Mouse (Mus musculus) forelimb bud, embryonic 11.5 days (tissue): Measurements from ENCODE around the gene St3gal3.

ENCODE experiments used
- DNase-seq: peaks from one replicate; pipeline ENCODE4 v3.0.0-alpha.2; 2012; ENCODE audit warnings: low read depth, low spot score

Gene St3gal3

DNA sequence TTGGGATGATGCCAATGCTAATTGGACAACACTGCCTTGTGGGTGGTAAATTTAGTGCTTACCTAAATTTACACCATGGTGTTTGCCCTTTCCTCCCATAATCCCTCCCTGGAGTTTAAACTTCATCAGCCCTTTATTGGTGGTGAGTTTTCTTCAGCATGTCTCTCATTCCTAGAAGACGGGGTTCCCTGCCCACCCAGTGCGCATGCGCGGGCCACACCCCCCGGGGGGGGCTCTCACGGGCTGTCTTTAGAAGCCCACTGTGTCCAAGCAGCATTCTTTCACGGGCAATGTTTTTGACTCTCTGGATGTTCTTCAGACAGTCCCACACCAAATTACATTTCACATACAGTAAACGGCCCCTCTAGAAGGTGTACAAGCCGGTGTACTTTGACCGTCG lies 44.3 kb downstream of the St3gal3 start:
- no peak for DNase-seq

DNA sequence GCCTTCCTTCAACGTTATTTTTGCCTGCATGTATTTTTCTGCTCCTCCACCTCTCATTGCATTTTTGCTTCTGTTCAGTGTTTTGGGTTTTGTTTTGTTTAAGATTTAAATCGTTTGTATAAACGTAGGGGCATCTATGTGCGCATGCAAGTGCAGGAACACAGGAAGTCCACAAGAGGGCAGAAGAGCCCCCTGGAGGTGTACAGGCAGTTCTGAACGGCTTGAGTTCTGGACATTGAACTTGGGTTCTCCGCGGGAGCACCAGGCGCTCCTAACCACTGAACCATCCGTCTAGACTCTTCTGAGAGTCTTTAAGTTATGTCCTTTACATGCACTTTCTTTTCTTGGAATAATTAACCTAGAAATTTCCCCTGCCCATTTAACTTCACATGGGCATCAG lies 44.8 kb downstream of the St3gal3 start:
- peak; percentile 9 for DNase-seq

DNA sequence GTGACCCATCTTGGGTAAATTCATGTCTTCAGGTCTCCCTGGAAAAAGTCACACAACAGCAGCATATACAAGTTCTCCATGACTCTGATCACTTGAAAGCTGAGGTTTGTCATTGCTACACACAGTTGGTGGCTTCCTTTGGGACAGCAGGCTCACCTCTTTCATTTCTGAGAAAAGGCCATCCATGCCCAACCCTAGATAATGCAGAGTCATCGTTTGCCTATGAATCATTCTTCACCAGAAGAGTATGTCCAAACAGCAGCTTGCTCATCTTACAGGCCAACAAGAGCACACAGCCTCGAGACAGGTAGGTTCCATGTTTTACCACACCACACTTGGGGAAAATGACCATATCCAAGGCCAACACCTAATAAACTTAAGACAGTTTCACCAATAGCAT lies 45.9 kb downstream of the St3gal3 start:
- DNase-seq: no peak

DNA sequence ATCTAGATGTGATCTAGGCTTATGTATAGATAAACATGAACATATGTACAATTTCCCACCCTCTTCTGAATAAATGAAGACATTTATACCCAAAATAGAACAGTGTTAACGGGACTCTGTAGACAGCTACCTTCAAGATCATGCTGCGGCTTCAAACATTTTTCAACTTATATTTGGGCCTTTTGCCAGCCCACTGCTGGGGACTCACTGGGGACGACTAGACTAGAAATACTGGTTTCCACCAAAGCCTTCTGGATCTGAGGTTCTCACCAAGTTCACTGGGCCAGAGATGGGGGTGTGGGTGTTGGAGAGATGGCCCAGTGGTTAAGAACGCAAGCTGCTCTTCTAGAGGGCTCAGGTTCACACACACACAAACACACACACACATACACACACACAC lies 49.7 kb downstream of the St3gal3 start:
- DNase-seq: no peak

DNA sequence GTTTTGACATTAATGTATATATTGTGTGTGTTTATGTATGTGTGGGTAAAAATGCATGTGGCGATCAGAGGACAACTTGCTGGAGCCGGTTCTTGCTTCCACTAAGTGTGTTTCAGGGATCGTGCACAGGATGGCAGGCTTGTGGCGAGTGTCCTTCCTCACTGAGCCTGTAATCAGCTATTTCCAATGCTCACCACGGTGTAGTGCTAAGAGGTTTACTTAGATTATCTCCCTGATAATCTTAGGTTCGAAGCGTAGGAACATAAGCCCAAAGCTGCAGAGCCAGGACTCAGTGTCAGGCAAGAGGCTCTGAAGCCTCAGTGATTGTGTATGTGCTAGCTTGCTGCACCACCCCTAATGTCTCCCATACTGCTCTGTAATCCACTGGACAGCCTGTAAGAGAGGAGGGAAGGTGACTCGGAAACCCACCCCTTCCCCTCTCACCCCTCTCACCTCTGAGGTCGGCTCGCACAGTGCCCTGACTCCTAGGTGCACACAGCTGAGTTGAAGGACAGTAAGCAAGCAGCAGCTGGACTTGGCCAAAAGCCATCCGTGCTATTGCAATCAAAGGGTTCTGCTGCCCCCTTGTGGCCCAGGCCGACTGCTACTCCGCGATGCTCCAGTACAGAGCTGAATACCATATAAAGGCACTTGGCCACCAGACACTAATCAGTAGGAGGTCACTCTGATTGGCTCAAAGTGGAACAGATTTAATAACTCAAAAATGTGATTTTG lies 51.3 kb downstream of the St3gal3 start:
- DNase-seq: peak; percentile 91

DNA sequence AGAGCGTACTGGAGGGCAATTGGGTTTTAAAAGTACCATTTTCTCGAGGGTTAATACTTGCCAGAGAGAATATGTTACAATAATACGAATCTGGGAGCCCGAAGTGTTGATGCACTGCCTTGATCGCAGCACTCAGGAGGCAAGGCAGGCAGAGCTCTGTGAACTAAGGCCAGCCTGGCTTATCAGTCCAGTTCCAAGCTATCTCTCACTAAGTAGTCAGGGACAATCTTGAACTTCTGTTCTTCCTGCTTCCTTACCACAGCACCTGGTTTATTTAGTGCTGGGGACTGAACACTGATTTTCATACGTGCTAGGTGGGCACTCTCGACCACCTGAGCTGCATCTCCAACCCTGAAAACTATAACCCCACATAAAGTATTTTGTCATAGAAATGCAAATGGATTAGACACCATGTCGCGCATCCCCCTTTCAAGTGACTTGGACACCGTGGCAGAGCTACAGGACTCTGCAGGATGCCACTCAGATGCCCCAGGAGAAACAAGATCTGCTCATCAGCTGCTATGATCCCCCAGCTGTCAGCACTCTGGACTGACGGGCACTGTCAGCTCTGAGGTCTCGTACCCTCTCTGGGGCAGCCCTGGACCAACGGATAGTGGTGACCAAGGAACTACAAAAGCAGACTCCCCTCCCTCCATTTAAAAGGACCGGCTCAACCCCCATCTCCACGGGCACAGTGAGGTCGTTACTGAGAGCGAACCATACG lies 52.9 kb downstream of the St3gal3 start:
- DNase-seq: no peak

DNA sequence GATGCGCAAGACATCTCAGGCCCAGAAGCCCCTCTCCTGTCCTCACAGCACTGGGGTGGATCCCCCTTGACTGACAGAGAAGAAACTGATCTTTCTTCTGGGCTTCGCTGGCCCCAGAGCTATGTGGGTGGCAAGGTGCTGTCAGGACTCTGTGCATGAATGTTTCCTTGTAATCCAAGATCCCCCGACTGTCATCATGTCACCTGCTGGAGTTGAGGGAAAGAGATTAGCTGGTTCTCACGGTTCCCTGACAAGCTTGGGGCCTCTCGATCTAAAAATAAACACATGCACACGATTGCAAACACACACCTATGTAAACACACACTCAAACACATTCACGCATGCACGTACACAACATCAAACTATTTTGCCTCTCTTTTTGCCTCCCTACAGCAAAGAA lies 54.2 kb downstream of the St3gal3 start:
- no peak for DNase-seq

DNA sequence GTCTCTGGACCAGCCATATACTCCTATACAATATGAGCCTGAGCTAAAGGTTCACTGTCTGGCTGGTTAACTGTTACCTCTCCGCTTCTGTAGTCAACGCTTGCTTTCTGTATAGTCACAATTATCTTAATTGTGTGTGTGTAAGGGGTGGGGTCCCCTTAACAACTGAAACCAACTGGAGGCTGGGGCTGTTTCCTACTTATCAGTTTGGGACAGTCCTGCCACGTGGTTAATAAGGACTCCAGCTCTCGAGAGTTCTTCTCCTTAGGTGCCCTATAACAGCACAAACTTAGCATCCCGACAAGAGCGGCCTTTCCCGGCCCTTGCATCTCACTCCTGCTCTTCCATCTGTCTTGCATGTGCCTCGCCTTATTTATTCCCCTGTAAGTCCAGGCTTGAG lies 55.5 kb downstream of the St3gal3 start:
- no peak for DNase-seq

DNA sequence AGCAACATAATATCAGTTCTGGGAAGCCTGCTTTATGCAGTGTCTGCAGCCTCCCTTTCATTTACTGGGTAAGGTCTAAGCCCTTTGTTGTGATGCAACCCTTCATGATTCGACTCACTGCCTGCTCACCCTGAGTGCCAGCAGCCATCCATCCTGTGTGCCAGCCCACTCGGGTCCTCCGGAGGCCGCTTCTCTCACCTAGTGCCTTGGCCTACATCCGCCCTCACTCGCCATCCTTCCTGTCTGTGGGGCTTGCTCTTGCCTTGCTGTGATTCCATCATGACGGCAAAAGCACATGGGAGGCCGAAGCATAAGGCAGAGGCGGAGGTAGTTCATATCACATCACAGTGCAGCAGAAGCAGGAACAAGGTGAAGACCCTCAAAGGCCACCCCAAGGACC lies 56.1 kb downstream of the St3gal3 start:
- DNase-seq: no peak

DNA sequence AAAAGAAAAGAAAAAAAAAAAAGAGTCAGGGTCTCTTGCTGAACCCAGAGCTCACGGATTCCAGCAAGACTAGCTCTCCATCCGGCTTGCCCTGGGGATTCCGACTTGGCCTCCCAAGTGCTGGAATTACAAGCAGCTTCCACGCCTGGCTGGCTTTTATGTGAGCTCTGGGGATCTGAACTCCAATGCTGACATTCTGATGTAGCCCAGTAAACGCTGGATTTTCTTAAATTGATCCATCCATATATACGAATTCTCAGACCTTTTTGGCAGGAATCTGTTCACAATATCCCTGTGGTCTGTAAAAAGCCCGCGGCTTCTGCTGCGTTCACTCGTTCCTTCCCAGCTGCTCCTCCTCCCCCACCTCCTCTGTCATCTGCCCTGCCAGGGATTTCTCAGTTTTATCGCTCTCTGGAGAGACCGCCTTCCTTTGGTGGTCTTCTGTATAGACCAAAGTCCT lies 57.4 kb downstream of the St3gal3 start:
- DNase-seq: peak; percentile 44

DNA sequence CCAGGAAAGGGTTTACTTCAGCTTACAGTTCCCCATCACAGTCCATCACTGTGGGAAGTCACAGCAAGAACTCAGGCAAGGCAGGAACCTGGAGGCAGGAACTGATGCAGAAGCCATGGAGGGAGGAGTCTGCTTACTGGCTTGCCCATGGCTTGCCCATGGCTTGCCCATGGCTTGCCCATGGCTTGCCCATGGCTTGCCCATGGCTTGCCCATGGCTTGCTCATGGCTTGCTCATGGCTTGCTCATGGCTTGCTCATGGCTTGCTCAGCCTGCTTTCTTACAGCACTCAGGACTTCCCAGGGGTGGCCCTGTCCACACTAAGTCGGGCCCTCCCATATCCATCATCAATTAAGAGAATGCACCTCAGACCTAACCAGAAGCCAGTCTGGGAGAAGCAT lies 58.1 kb downstream of the St3gal3 start:
- no peak for DNase-seq

DNA sequence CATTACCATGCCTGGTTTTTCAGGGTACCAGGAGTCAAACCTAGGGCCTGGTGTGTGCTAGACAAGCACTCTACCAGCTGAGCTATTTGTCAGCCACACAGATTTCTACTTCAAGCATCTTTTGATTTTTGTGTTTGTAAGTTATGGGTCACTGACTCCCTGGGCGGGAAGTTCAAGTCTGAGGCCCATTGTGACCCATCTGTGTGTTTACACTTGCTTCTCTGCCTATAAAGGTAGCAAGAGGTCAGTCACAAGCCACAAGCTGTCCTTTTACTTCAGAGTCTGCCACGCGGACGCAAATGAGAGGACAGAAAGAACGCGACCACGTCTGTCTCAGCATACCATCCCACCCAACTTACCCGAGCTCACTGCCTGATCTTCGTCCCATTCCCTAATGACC lies 59.4 kb downstream of the St3gal3 start:
- DNase-seq: no peak

DNA sequence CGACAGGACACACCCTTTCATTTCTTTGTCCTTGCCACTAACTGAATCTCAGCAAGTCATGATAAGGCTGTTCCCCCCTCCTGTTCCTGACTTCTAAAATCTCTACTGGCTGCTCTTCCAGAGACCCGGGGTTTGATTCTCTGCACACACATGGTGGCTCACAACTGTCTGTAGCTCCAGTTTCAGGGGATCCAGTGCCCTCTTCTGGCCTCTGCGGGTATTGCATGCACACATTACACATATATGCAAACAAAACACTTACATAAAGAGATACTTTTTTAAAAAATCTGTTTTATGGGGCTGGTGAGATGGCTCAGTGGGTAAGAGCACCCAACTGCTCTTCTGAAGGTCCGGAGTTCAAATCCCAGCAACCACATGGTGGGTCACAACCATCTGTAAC lies 60.5 kb downstream of the St3gal3 start:
- no peak for DNase-seq

DNA sequence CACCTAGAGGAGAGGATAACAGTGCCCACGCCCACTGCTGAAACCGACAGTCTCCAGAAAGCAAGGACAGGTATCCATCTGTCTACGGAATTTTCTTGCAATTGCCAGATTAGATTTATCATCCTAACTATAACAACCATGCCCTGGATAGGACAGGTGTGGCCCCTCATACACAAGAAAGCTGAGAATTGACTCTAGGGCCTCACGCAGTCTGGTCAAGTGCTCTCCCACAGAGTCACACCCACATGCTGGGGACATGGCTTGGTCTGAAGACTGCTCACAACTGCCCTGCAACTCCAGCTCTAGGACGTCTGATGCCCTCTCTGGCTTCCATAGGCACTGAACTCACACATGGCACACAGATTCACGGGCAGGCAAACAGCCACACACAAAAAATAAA lies 61.6 kb downstream of the St3gal3 start:
- no peak for DNase-seq

DNA sequence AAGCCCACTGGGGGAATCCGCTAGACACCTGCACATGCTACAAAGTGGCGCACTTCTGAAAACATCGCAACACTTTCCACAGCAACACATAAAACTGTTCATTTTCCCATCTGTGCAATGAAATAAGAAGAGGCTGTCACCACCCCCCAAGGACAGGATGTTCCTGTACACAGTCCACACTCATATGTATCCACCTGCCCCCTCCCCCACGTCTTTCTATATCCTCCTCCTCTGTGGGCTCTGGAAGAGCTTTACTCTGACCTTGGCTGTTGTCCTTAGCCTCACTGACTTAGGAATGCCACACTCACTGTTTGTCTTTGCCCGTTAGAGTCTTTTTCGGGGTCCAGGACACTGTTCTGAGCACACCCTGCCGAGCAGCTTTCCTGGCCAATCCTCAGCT lies 62.8 kb downstream of the St3gal3 start:
- no peak for DNase-seq

DNA sequence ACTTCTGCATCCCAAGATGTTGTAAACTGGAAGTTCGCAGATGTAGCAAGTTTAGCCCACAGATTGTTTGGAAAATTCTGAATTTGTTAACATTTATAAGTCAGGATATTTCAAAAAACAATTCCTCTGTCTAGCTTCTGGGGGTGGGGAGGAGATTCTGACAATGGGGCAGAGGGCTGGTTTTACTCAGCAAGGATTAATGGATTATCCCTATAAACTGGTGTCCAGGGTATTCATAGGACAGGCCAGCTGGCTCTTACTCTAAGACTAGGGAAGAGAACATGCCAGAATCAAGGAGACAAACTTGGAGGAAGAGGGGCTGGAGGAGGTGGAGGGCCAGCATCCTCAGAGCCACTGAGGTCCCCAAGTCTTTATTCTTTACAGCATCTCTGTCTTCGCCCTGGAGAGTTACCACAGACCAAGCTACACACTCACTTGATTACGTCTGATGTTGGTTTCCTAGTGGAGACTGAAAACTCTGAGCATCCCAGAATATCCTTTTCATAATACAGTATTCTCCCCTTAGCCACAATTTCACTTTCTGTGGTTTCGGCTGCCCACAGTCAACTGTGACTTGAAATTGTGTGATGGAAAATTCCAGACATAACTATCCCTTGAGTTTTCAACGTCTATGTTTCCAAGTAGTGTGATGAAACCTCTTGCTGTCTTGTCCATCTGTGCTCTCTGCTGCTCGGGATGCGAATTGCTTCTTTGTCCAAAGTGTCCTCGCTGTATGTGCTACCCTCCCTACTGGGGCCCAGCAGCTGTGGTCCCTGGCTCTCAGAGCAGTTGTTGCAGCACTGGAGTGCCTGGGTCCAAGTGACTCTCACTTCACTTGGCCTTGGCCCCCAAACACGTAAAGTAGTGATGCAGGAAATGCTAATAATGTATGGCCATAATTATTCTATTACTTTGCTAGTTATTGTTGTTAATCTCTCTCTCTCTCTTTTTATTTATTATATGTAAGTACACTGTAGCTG lies 64.2 kb downstream of the St3gal3 start:
- no peak for DNase-seq

DNA sequence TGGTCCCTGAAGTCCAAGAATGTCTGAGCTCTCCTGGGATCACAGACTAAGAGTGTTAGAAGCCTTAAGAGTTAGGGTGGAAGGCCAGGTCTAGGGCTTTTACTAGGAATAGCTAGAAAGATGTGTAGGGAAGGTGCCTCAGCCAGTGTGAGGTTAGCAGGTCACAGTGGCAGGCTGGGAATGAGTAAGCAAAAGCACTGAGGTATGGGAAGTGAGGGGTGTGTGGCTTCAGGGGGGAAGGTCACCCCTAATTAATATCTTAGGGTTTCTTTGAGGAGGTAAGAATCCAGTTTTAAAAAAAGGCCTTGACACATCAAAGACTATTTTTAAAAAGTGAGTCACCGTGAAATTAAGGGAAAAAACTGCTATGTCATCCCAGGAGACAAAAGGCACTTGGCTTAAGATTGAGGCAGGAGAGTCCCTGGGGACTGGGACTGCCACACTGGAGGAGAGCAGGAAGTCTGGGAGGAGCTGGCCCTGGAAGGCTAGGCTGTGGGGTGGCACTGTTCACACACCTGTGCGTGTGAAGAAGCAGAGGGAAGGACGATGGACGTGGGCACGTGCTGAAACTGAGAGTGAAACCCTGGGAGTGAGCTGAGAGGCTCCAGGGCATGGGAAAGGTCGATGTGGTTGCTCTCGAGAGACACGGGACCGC lies 72.8 kb downstream of the St3gal3 start:
- no peak for DNase-seq

DNA sequence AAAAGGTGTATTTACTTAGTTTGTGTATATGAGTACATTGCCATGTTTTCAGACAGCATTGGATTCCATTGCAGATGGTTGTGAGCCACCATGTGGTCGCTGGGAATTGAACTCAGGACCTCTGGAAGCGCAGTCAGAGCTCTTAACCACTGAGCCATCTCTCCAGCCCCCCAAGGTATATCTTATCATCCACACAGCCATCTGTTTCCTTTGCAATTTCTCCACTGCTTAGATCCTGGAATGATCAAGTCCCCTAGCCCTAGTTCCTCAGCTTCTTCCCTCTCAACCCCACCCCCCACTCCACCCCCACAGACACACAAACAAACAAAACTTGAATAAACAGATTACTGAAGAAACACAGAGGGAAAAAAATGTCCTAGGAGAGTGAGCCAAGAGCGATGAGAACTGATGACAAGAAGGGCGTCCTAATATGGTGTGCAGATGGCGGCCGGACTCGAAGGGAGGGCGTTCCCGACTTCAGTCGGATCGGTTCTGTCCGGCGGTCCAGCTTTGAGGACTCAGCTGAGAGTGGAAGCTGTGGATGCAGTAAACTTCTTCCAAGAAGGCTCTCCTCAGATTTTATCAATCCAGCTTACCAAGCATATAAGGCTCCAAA lies 73.7 kb downstream of the St3gal3 start:
- no peak for DNase-seq

DNA sequence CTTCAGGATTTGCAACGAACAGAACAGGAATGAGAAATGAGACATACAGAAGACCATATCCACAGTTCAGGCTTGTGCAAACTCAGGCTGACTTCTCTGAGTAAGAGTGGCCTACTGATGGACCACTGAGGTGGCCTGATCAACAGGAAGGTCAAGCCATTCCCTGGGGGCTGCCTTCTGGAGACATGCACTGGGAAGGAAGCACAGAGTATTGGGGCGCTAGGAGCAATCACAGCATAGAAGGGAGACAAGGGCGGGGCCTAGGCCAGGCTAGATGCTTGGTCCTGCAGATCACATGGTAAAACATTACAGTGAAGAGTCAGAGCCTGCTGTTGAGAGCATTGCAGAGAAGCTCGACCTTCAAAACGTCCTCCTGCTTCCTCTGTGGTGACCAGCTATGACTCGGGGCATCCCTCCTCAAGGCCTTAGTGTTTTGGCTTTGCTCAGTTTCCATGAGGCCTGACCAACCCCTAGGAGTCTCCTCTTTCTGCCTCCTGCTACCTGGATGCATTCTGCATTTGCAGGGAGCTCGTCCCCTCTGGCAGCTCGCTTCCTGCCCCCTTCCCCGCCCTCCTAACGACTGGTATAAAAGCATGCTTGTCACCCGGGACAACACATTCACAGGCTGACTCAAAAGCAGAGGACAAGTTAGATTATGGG lies 74.8 kb downstream of the St3gal3 start:
- DNase-seq: no peak

DNA sequence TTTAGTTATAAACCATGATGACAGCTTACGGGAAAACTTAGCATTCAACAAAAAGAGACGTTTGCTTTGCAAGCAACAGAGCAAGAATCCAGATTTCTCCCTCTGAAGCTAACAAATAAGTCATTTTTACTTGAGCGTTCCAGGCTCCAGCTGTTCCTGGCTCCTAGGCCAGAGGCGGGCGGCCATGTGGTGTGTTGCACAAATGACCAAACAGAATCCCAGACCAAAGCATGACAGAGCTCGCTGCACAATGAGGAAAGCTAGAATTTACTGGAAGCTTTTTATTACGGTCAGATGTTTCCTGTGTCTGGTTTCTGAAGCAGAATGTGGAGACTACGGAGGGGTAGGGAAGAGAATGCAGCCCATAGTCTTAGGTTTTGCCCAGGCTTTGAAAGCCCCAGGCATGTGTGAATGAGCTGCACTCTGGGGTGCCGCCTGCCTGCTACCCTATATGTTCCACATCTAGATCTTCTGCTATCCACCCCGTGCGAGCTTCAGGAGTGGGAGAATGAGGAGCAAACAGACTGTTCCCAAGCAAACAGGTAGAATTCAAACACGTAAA lies 76.5 kb downstream of the St3gal3 start:
- DNase-seq: peak; percentile 75
